Mouse (Mus musculus): ENCODE measurements around the gene Drd5. TPM values are rescaled to one million over a fixed set of nuclear protein-coding genes. Genes with fewer than 3 reads are reported as not detected.

Gene Drd5
- not detected in 2 replicates for polyA plus RNA-seq (2011; ENCODE audit: insufficient read length, low read depth, missing spikeins)

GRCm38 (mm10) chr5:38318966-38319786 lies at the start of gene Drd5:
TSS of gene Drd5 (plus strand) at chr5:38319367.
- Histone ChIP-seq H3K27ac (ENCODE audit: insufficient read depth, low read length) (no peak within 1 kb of the TSS), H3K4me1 (ENCODE audit: control insufficient read depth, insufficient read depth, low read length) (no peaks in the 10 kb centered on the region), H3K4me3 (ENCODE audit: insufficient read depth, low read length) (peak within 1 kb of the TSS; percentile 21; the same call in 1 of the 2 replicates)
- TF ChIP-seq CTCF (IDR thresholded peaks at IDR 0.05; ENCODE audit: borderline replicate concordance, insufficient read depth, low read length) (no peak), POLR2A (IDR thresholded peaks at IDR 0.05; ENCODE audit: low read depth, low read length) (no peak)

- Histone ChIP-seq H3K4me1 (ENCODE audit: control insufficient read depth, insufficient read depth, low read length) (no peaks in the 10 kb centered on the region), H3K4me3 (ENCODE audit: insufficient read depth, low read length) (no peak overlapping the region), H3K27ac (ENCODE audit: insufficient read depth, low read length) (no peak overlapping the region)
- TF ChIP-seq CTCF (IDR thresholded peaks at IDR 0.05; ENCODE audit: borderline replicate concordance, insufficient read depth, low read length) (no peak), POLR2A (IDR thresholded peaks at IDR 0.05; ENCODE audit: low read depth, low read length) (no peak)
Measured at GRCm38 (mm10) chr5:38270942-38271341, 48.2 kb upstream of the Drd5 start.

GRCm38 (mm10) chr5:38273831-38274230 lies 45.3 kb upstream of the Drd5 start:
- no peak overlapping the region for H3K4me3 ChIP-seq (ENCODE audit: insufficient read depth, low read length)
- no peak overlapping the region for H3K27ac ChIP-seq (ENCODE audit: insufficient read depth, low read length)
- no peaks in the 10 kb centered on the region for H3K4me1 ChIP-seq (ENCODE audit: control insufficient read depth, insufficient read depth, low read length)
- TF ChIP-seq CTCF (IDR thresholded peaks at IDR 0.05; ENCODE audit: borderline replicate concordance, insufficient read depth, low read length) (no peak), POLR2A (IDR thresholded peaks at IDR 0.05; ENCODE audit: low read depth, low read length) (no peak)

GRCm38 (mm10) chr5:38275771-38276170 lies 43.4 kb upstream of the Drd5 start, which contains the start of gene Otop1:
TSS of gene Otop1 (plus strand) at chr5:38275972.
- H3K4me1 ChIP-seq (ENCODE audit: control insufficient read depth, insufficient read depth, low read length) = no peaks in the 10 kb centered on the region
- H3K27ac ChIP-seq (ENCODE audit: insufficient read depth, low read length) = no peak within 1 kb of the TSS
- TF ChIP-seq POLR2A (IDR thresholded peaks at IDR 0.05; ENCODE audit: low read depth, low read length) = no peak
- TF ChIP-seq CTCF (IDR thresholded peaks at IDR 0.05; ENCODE audit: borderline replicate concordance, insufficient read depth, low read length) = no peak
- no peak within 1 kb of the TSS for H3K4me3 ChIP-seq (ENCODE audit: insufficient read depth, low read length)

GRCm38 (mm10) chr5:38276451-38276850 lies 42.7 kb upstream of the Drd5 start:
- H3K4me3 ChIP-seq (ENCODE audit: insufficient read depth, low read length) = no peak overlapping the region
- no peaks in the 10 kb centered on the region for H3K4me1 ChIP-seq (ENCODE audit: control insufficient read depth, insufficient read depth, low read length)
- TF ChIP-seq POLR2A (IDR thresholded peaks at IDR 0.05; ENCODE audit: low read depth, low read length) = no peak
- no peak for TF ChIP-seq CTCF (IDR thresholded peaks at IDR 0.05; ENCODE audit: borderline replicate concordance, insufficient read depth, low read length)
- no peak overlapping the region for H3K27ac ChIP-seq (ENCODE audit: insufficient read depth, low read length)

GRCm38 (mm10) chr5:38277098-38277866 lies 41.9 kb upstream of the Drd5 start:
- Histone ChIP-seq H3K4me1 (ENCODE audit: control insufficient read depth, insufficient read depth, low read length) (no peaks in the 10 kb centered on the region), H3K27ac (ENCODE audit: insufficient read depth, low read length) (no peak overlapping the region), H3K4me3 (ENCODE audit: insufficient read depth, low read length) (no peak overlapping the region)
- TF ChIP-seq CTCF (IDR thresholded peaks at IDR 0.05; ENCODE audit: borderline replicate concordance, insufficient read depth, low read length) = no peak

GRCm38 (mm10) chr5:38277936-38278600 lies 41.1 kb upstream of the Drd5 start:
- TF ChIP-seq POLR2A (IDR thresholded peaks at IDR 0.05; ENCODE audit: low read depth, low read length) (no peak), CTCF (IDR thresholded peaks at IDR 0.05; ENCODE audit: borderline replicate concordance, insufficient read depth, low read length) (no peak)
- Histone ChIP-seq H3K4me3 (ENCODE audit: insufficient read depth, low read length) (no peak overlapping the region), H3K27ac (ENCODE audit: insufficient read depth, low read length) (no peak overlapping the region), H3K4me1 (ENCODE audit: control insufficient read depth, insufficient read depth, low read length) (no peaks in the 10 kb centered on the region)

- Histone ChIP-seq H3K4me1 (ENCODE audit: control insufficient read depth, insufficient read depth, low read length) (no peaks in the 10 kb centered on the region), H3K27ac (ENCODE audit: insufficient read depth, low read length) (no peak overlapping the region), H3K4me3 (ENCODE audit: insufficient read depth, low read length) (no peak overlapping the region)
- no peak for TF ChIP-seq POLR2A (IDR thresholded peaks at IDR 0.05; ENCODE audit: low read depth, low read length)
- TF ChIP-seq CTCF (IDR thresholded peaks at IDR 0.05; ENCODE audit: borderline replicate concordance, insufficient read depth, low read length) = no peak
Measured at GRCm38 (mm10) chr5:38280075-38280474, 39.1 kb upstream of the Drd5 start.

GRCm38 (mm10) chr5:38285724-38286123 lies 33.4 kb upstream of the Drd5 start:
- Histone ChIP-seq H3K4me3 (ENCODE audit: insufficient read depth, low read length) (no peak overlapping the region), H3K4me1 (ENCODE audit: control insufficient read depth, insufficient read depth, low read length) (no peaks in the 10 kb centered on the region), H3K27ac (ENCODE audit: insufficient read depth, low read length) (no peak overlapping the region)
- TF ChIP-seq CTCF (IDR thresholded peaks at IDR 0.05; ENCODE audit: borderline replicate concordance, insufficient read depth, low read length) (no peak), POLR2A (IDR thresholded peaks at IDR 0.05; ENCODE audit: low read depth, low read length) (no peak)
